Mouse (Mus musculus) heart, postnatal 14 days (tissue): ENCODE measurements around the gene Larp1. TPM values are rescaled to one million over a fixed set of nuclear protein-coding genes. Genes with fewer than 3 reads are reported as not detected.

Source experiments
- DNase-seq, 2 experiments: peaks; one replicate each; pipeline ENCODE4 v3.0.0; 2021 to 2022
- intact Hi-C: fragments of 180-260 bp; cut with DNase I; formaldehyde crosslinking; loops from one replicate; pipeline ENCODE4 v1.15.1; 2025
- long read RNA-seq, 2 experiments: library from polyadenylated mRNA; stranded (forward); transcript quantifications; one replicate each; pipeline ENCODE4 v2.0.0; 2021
- total RNA-seq, 2 experiments: library from RNA; stranded (reverse); gene quantifications; 2 replicates each; pipeline ENCODE4 v1.2.3; 2021

The Larp1 gene
- 10 to 100 TPM; 49.8 to 52.8 TPM for total RNA-seq
- long read RNA-seq, experiment 1, full-length matches to known transcripts: 5 of 30 reads
- long read RNA-seq, experiment 1, partial matches to known transcripts: 10 of 30 reads
- long read RNA-seq, experiment 1, other reads (novel, unspliced or antisense): 15 of 30 reads
- long read RNA-seq, experiment 2, full-length matches to known transcripts: 5 of 24 reads
- long read RNA-seq, experiment 2, partial matches to known transcripts: 15 of 24 reads
- long read RNA-seq, experiment 2, other reads (novel, unspliced or antisense): 4 of 24 reads

DNA sequence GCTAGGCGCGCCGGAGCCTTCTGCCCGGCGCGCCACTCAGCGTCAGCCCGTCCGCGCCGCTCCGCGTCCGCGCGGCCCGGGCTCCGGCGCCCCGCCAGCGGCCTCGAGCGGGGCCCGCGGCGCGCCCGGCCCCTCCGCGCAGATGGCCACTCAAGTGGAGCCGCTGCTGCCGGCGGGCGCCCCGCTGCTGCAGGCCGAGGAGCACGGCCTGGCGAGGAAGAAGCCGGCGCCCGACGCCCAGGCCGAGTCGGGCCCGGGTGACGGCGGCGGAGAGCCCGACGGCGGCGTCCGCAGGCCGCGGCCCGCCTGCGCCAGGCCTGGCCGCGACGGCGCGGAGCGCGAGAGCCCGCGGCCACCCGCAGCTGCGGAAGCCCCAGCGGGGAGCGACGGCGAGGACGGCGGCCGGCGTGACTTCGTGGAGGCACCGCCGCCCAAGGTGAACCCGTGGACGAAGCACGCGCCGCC, at the start of gene Larp1:
Larp1 (plus strand) TSS at position 14 of the 465 bp plus-strand sequence.
- peak in 1 of 2 experiments; percentile 55 for DNase-seq
- intact Hi-C loops: loop anchor here (2.0 kb wide), 1 partner anchor 96 kb away; the partner anchor contains the start of gene Cnot8

DNA sequence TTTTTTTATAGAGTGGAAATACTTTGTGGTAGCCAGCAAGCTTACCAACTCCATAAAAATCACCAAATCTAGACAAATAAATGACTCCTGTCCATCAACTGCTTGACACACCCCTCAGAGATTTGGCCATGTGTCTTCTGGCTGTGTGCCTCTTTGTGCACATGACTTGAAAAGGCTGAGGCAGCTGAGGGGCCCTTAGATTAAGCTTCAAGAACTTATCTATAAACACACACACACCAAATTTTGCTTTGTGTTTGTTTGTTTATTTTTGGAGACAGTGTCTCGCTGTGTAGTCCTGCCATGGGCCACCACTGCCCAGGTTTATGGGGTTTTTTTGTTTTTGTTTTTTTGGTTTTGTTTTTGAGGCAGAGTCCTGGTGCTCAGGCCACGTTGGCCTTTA, 48.9 kb upstream of the Larp1 start:
- intact Hi-C loops: loop anchor here (5.0 to 10.0 kb wide), 2 partner anchors 142 to 265 kb away; partner anchors contain the start of gene Cnot8
- no peak for DNase-seq

GRCm38 (mm10) chr11:57962382-57963285, 46.2 kb upstream of the Larp1 start:
- intact Hi-C loops: loop anchor here (2.0 to 5.0 kb wide), 2 partner anchors 48 to 140 kb away; partner anchors contain the start of gene Cnot8
- peak; percentile 77 to 83 for DNase-seq

DNA sequence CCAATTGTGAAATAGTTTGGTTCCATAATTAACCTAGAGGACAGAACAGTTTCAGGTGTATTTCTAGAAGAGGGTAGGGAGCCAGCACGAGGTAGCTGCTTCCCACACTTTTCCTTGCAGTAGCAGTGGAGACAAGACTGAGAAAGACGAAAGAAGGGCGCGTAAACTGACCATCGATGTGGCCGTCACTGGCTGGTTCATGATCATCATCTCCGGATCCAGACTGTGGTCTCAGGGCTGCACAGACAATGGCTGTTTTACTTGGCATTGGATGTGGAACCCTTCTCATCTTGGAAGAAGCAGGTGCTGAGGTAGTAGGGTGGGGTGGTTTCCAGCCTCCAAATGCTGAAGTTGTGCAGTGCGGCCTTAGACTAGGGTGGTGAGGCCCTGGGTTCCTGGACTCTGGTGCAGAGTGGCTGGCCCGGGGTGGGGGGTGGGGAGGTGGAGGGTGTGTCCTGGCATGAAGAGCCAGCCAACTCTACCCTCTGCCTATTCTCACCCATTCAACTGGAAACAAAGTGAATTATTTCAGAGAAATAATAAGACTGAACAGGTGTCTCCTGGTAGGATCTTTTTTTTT, 45.5 kb upstream of the Larp1 start:
- intact Hi-C loops: loop anchor here (2.0 to 5.0 kb wide), 2 partner anchors 47 to 139 kb away; partner anchors contain the start of gene Cnot8
- no peak for DNase-seq

- no peak for DNase-seq
- intact Hi-C loops: no loop called here
Observed at GRCm38 (mm10) chr11:57966630-57967029, 42.2 kb upstream of the Larp1 start.

DNA sequence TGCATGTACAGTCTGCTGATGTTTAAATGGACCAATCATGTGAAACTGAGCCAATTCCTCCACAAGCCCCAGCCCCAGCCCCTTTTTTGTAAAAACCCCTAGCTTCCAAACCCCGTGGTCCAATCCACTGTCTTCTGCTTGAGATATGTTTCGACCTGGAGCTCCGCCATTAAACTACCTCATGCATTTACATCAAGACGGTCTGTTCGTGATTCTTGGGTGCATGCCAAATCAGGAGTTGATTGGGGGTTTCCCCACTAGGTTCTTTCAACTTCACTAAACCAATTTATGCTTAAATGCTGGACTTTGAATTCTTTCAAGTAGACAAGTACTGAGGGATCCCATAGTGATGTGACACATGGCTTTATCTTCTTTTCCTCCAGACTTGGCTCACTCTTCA, 40.6 kb upstream of the Larp1 start:
- intact Hi-C loops: no loop called here
- no peak for DNase-seq

DNA sequence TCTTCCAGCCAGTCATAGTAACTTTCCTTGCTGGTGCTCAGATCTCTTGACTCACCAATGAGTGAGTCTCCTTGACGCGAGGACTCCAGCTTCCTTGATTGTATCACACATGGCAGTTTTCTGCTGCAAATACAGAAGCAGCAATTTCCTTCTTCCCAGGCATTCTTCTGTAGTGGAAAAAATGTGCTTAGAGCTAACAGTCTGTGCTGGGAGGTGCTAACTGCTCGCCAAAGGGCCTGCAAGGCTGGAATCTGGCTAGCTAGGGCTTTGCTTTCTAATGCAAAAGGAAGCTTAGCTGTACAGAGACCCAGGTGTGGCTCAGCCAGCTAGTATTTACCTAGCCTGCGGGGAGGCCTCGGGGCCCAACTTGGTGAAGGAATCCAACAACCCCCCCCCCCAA, 38.3 kb upstream of the Larp1 start:
- DNase-seq: no peak

GRCm38 (mm10) chr11:57973001-57973912, 35.6 kb upstream of the Larp1 start:
- peak in 1 of 2 experiments; percentile 33 for DNase-seq
- intact Hi-C loops: no loop called here

More for the DNA sequence above, 38.3 kb upstream of the Larp1 start:
- intact Hi-C loops: no loop called here

DNA sequence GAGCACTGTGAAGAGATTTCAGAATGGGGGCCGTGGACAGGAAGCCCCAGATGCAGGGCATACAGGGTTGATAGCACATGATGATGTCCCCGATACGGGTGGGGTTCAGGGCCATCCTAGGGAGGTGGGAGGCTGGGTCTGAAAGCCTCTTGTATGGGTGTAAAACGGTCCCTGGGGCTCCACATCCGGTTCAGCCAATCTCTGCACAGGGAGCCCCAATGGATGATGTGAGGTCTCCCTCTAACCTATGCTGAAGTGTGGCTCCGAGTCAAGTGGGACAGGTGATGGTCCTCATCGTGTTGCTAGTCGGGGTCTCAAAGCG, 35.0 kb upstream of the Larp1 start:
- no peak for DNase-seq
- intact Hi-C loops: no loop called here

DNA sequence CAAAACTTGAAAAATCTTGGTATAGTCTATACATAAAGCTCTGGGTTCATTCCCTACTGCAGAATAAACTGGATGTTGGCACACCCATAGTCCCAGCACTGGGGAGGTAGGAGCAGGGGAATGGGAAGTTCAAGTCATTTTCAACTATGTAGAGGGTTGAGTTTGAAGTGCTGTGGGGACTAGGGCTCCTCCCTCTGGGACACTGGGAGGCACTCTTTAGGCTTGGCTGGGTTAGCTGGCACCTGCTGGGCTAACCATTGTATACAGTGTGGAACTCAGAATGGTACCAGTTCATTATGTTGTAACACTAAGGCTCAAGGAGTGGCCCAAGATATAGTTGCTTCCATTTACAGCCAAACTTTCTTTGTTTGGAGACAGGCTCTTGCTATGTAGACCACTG, 33.0 kb upstream of the Larp1 start:
- intact Hi-C loops: no loop called here
- no peak for DNase-seq

DNA sequence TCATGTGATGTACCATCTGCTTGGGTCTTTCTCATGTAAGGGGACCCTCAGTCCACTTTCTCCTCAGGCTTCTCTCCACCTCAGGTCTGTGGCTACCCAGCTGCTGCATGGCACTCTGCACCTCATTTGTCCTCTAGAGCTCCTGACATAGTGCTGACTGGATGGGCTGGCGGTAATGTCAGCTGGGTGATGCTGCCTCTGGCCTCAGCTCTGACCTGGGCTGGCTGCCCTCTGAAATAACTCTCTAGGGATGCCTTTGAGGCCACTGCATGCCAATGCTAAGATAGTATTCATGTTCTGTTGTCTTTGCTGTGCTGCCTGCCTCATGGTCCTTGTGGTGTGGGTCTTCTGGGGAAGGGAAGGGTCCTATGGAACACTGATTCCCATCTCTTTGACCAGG, 31.2 kb upstream of the Larp1 start:
- intact Hi-C loops: no loop called here
- DNase-seq: no peak

DNA sequence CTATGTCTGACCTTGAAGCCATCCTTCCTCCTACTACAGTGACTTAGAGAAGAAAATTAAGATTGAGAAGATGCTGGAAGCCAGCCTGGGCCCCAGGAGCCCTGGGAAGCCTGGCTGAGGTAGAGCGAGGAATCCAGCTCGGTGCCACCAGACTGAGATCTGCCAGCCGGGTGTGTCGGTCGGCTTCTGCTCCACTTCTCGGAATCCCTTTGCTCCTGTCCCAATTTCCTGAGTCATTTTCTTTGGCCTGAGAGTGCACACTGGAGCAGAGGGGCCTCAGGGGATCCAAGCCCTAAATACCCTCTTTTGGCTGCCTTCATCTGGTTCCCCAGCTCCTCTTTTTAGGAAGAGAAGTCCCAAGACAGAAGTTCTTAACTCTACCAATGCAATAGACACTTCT, 29.2 kb upstream of the Larp1 start:
- DNase-seq: no peak
- intact Hi-C loops: no loop called here

- intact Hi-C loops: no loop called here
- no peak for DNase-seq
Observed at GRCm38 (mm10) chr11:57981083-57981809, 27.6 kb upstream of the Larp1 start.

GRCm38 (mm10) chr11:57983480-57984342, 25.2 kb upstream of the Larp1 start:
- peak; percentile 24 to 29 for DNase-seq
- intact Hi-C loops: no loop called here

DNA sequence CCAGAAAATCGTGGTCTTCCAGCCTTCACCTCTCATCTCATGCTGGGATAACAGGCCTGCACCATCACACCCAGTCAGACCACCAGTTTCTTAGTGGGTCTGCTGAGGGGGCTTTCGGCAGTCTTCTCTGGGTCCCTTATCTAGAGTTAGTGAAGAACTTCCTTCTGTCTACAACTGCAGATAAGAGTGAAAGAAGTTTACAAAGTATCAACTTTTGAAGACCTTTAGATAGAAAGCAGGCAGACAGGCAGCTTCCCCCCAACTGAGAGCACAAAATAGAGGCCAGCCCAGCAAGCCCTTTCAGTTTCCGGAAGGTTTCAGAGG, 24.6 kb upstream of the Larp1 start:
- DNase-seq: no peak
- intact Hi-C loops: no loop called here

GRCm38 (mm10) chr11:57985485-57985884, 23.4 kb upstream of the Larp1 start:
- intact Hi-C loops: no loop called here
- no peak for DNase-seq

- intact Hi-C loops: no loop called here
- no peak for DNase-seq
Observed at GRCm38 (mm10) chr11:57986053-57986452, 22.8 kb upstream of the Larp1 start.

- intact Hi-C loops: no loop called here
- no peak for DNase-seq
Observed at GRCm38 (mm10) chr11:57986456-57986855, 22.4 kb upstream of the Larp1 start.

DNA sequence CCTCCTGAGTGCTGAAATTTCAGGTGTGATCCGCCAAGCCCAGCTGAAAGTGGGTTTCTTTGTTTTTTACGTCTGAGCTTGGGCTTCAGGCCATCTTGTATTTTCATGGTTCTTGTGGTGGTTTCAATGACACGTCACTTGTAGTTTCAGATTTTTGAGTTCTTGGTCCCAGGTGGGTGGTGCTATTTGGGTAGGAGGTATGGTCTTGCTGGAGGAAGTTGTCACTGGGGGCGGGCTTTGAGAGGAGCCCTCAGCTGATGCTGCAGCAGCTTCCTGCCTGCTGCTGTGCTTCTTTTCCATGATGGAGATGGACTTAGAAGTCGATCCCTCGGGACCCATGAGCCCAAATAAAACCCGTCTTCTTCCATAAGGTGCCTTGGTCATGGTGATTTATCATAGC, 22.0 kb upstream of the Larp1 start:
- DNase-seq: no peak
- intact Hi-C loops: no loop called here
